Mouse (Mus musculus) CH12.LX (cell line): ENCODE measurements around the gene Gm49383.

ENCODE experiments used
- CHD1 ChIP-seq: IDR thresholded peaks from 2 replicates; pipeline ENCODE4 v1.6.1; 2012; ENCODE audit warnings: low read depth, low read length, improper control_type of control experiment, inconsistent platforms
- CTCF ChIP-seq, 2 experiments: IDR thresholded peaks in 1 of 2; conservative IDR thresholded peaks in 1 of 2; 2 replicates each; pipeline ENCODE4 v1.5.1; 2011 to 2012; ENCODE audit warnings: low read depth in 2 of 2, low read length in 2 of 2, improper control_type of control experiment in 1 of 2, inconsistent platforms in 1 of 2, mild to moderate bottlenecking in 1 of 2, moderate library complexity in 1 of 2
- ETS1 ChIP-seq: conservative IDR thresholded peaks from 2 replicates; pipeline ENCODE4 v1.6.1; 2012; ENCODE audit warnings: low read depth, mild to moderate bottlenecking, inconsistent platforms, low read length, improper control_type of control experiment, moderate library complexity
- JUN ChIP-seq: IDR thresholded peaks from 2 replicates; pipeline ENCODE4 v1.6.1; 2011; ENCODE audit warnings: low read depth, mild to moderate bottlenecking, low read length, improper control_type of control experiment, moderate library complexity; ENCODE audit not compliant: insufficient read depth
- MAFK ChIP-seq: IDR thresholded peaks from 2 replicates; pipeline ENCODE4 v1.6.1; 2011; ENCODE audit warnings: low read length, improper control_type of control experiment; ENCODE audit not compliant: insufficient replicate concordance
- NELFE ChIP-seq: IDR thresholded peaks from 2 replicates; pipeline ENCODE4 v1.6.1; 2011; ENCODE audit warnings: low read depth, low read length, improper control_type of control experiment
- POLR2A ChIP-seq: IDR thresholded peaks from 2 replicates; pipeline ENCODE4 v1.6.1; 2011; ENCODE audit warnings: low read depth, mild to moderate bottlenecking, improper control_type of control experiment, low read length
- POLR2AphosphoS2 ChIP-seq: IDR thresholded peaks from 2 replicates; pipeline ENCODE4 v1.6.1; 2011; ENCODE audit warnings: low read depth, low read length, improper control_type of control experiment
- TCF12 ChIP-seq: IDR thresholded peaks from 2 replicates; pipeline ENCODE4 v1.6.1; 2014; ENCODE audit warnings: low read depth, mild to moderate bottlenecking, inconsistent platforms, low read length, improper control_type of control experiment
- UBTF ChIP-seq: IDR thresholded peaks from 2 replicates; pipeline ENCODE4 v1.6.1; 2012; ENCODE audit warnings: low read depth, mild to moderate bottlenecking, inconsistent platforms, low read length, improper control_type of control experiment, moderate library complexity
- USF1 ChIP-seq: IDR thresholded peaks from 2 replicates; pipeline ENCODE4 v1.6.1; 2014; ENCODE audit warnings: low read depth, mild to moderate bottlenecking, inconsistent platforms, low read length, improper control_type of control experiment
- ZNF384 ChIP-seq: IDR thresholded peaks from 2 replicates; pipeline ENCODE4 v1.6.1; 2012; ENCODE audit warnings: low read depth, low read length, improper control_type of control experiment, inconsistent platforms

DNA sequence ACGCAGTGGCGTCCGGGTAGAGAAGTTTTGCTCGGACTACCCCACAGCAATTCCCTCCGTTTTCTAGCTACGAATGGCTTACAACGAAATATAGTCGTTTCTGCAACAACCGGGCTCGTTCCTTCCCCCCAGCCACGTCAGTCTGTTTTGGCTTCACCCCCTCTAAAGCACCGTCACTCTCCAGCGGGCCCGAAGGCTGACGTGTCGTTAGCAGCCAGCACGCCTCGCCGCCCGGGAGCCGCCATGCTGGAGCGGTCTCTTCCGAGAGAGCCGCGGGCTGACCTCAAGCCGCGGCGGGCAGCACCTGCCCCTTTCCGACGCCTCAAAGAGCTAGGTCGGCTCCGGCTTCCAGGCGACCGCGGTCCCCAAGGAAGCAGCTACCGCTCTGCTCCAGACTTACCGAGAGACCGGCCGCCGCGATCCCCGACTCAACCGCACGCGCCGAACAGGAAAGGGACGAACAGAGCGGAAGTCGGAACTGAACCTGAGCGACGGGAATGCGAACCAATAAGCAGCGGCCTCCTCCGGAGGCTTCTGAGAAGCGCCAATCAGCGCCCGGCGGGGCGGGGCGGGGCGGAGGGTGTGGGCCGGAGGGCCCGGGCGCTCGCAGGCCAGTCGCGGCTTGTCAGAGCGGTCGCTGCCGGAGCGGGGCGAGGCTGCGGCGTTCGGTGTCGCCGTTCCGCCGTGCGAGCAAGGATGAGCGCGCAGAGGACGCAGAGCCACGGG, 13.2 kb downstream of the Gm49383 start, which contains the start of the genes Rpl36al and Mgat2:
- peak; percentile 98 for TF ChIP-seq NELFE
- no peak for TF ChIP-seq MAFK
- no peak for TF ChIP-seq CTCF (conservative IDR thresholded peaks at IDR 0.05 in 1 of 2, IDR thresholded peaks at IDR 0.05 in 1 of 2; ENCODE audit: low read depth in 2 of 2, low read length in 2 of 2)
- no peak for TF ChIP-seq JUN
- peak; percentile 67; the same call in 1 of the 2 replicates for TF ChIP-seq POLR2AphosphoS2
- no peak for TF ChIP-seq USF1
- no peak for TF ChIP-seq ETS1
- no peak for TF ChIP-seq ZNF384
- TF ChIP-seq POLR2A: peak; percentile 97
- no peak for TF ChIP-seq CHD1
- TF ChIP-seq UBTF: peak; percentile 85
- peak; percentile 97 for TF ChIP-seq TCF12
